Mouse (Mus musculus): ENCODE data around the gene Xpnpep2.

- TF ChIP-seq GATA1 (IDR thresholded peaks at IDR 0.05; ENCODE audit: low read length), result no peak
- no peak for TF ChIP-seq TAL1 (IDR thresholded peaks at IDR 0.05; ENCODE audit: low read length)
Measured at GRCm38 (mm10) chrX:48139368-48140285, 31.1 kb downstream of the Xpnpep2 start.

Data from erythroblast, embryonic 14.5 days (primary cell).